Mouse (Mus musculus): ENCODE measurements around the gene Fzd7.

- TF ChIP-seq POLR2A (IDR thresholded peaks at IDR 0.05; ENCODE audit: insufficient read length, low read depth) = no peak
- no peak for TF ChIP-seq MYOG (IDR thresholded peaks at IDR 0.05; ENCODE audit: control insufficient read depth in 1 of 3, insufficient read depth in 1 of 3, insufficient read length in 2 of 3, low read depth in 2 of 3)
- TF ChIP-seq E2F4 (IDR thresholded peaks at IDR 0.05; ENCODE audit: insufficient read depth) = no peak
Measured at GRCm38 (mm10) chr1:59456825-59457224, 25.4 kb upstream of the Fzd7 start.
